Mouse (Mus musculus) liver, embryonic 15.5 days (tissue): ENCODE results near the gene Ascc1. TPM values are rescaled to one million over a fixed set of nuclear protein-coding genes. Genes with fewer than 3 reads are reported as not detected.
A peak's percentile ranks its signal among the peaks of the same experiment; 100 is the strongest.

Experiments
- ATAC-seq: fragments of 200-750 bp; cut with Nextera tagmentation; 2 replicates; pipeline ENCODE4 v1.8.0; 2017; ENCODE audit warnings: moderate number of reproducible peaks, mild to moderate bottlenecking, moderate library complexity; ENCODE audit not compliant: insufficient read depth
- H3K27ac ChIP-seq: fragments of 300-500 bp; sonication (generic); replicated peaks from 2 replicates; pipeline ENCODE4 v1.5.1; 2015; ENCODE audit warnings: mild to moderate bottlenecking, inconsistent platforms
- H3K27me3 ChIP-seq: fragments of 300-500 bp; sonication (generic); 2 replicates; pipeline ENCODE4 v1.6.1; 2015; ENCODE audit warnings: mild to moderate bottlenecking, inconsistent platforms
- H3K36me3 ChIP-seq: fragments of 300-500 bp; sonication (generic); replicated peaks from 2 replicates; pipeline ENCODE4 v1.6.1; 2015; ENCODE audit warnings: moderate library complexity, mild to moderate bottlenecking, inconsistent platforms
- H3K4me1 ChIP-seq: fragments of 300-500 bp; sonication (generic); replicated peaks from 2 replicates; pipeline ENCODE4 v1.6.1; 2015; ENCODE audit warnings: inconsistent platforms
- H3K4me2 ChIP-seq: fragments of 300-500 bp; sonication (generic); 2 replicates; pipeline ENCODE4 v1.6.1; 2015; ENCODE audit warnings: moderate library complexity, mild to moderate bottlenecking, inconsistent platforms
- H3K4me3 ChIP-seq: fragments of 300-500 bp; sonication (generic); replicated peaks from 2 replicates; pipeline ENCODE4 v1.5.1; 2015; ENCODE audit warnings: mild to moderate bottlenecking, inconsistent platforms
- H3K9ac ChIP-seq: fragments of 300-500 bp; sonication (generic); 2 replicates; pipeline ENCODE4 v1.6.1; 2015; ENCODE audit warnings: moderate library complexity, mild to moderate bottlenecking, inconsistent platforms
- H3K9me3 ChIP-seq: fragments of 300-500 bp; sonication (generic); replicated peaks from 2 replicates; pipeline ENCODE4 v1.6.1; 2016; ENCODE audit warnings: inconsistent platforms
- WGBS: fragments of 180-500 bp; shearing (Covaris S2); methylation state at CpG from one replicate; pipeline ENCODE4 v1.1.7; 2015; ENCODE audit warnings: mixed read lengths; ENCODE audit not compliant: insufficient replicate concordance; 5-methylcytosine and 5-hydroxymethylcytosine counted together
- polyA plus RNA-seq: library from polyadenylated mRNA; unstranded; fragments of >200 nt; fragmentation: Nextera tagmentation; extraction: Ambion mirVana; gene quantifications from 2 replicates; pipeline ENCODE4 v1.2.1, GENCODE M21; 2015

The Ascc1 gene
- polyA plus RNA-seq, 1 experiment from 2014 or later: 16.5 TPM

DNA sequence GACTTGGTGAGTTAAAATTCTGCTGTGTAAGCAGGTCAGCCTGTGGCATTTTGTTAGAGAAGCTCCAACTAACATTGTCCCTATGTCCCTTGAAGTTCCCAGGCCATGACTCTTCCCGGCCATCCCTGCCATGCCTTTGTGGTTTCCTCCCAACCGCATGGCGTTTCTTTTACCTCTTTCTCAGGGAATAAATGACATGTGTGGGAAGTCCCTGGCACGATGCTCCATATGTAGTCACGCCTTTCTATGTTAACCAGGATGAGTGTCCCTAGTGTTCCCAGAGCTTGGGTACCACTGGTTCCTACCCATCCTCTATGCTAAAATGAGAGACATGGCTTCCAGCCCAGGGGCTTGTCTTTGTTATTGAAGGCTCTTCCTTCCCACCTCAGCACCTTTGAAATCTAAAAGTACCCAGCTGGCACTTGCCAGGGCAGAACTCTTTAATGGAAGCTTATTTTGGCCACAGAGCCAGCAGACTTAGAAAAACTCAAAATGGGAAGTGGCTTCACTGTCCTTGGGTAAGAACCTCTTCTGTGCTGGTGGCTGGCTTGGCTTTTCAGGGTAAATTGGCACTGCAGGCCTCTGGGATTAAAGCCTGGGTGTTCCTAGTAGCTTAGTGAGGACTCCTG, 24.8 kb upstream of the Ascc1 start:
- H3K9me3 ChIP-seq: no peaks in the 10 kb centered on the region
- no peaks in the 10 kb centered on the region for H3K36me3 ChIP-seq
- WGBS: 61% methylated on average over 5 of the region's 5 CpGs
- no peaks in the 10 kb centered on the region for H3K27me3 ChIP-seq
- ATAC-seq: no peak
- H3K4me2 ChIP-seq: no peak overlapping the region
- H3K4me1 ChIP-seq: peaks cover 59% of the 10 kb centered on the region
- H3K4me3 ChIP-seq: no peak overlapping the region
- no peak overlapping the region for H3K9ac ChIP-seq
- H3K27ac ChIP-seq: 0 out of 2 replicates have a peak overlapping the region, but pooled peaks have one; percentile 38

DNA sequence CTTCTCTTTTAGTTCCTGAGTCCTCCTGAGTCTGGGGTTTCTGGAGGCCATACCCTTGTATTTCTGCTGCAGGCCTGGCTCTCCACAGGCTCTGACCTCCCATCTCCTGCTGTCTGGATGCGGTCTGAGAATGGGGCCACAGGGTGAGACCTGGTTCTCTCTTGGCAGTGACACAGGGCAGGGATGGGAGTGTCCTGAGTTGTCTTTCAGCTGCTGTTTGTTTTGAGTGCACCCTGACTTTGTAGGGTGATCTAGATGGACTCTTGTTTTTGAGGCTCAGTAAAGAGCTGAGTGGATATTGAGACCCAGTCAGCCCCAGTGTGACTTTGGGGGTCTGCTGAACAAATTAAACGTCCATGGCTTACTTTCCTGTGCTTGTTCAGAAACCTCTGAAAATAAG, 24.2 kb upstream of the Ascc1 start:
- 50% methylated on average over 2 of the region's 2 CpGs for WGBS
- Histone ChIP-seq H3K4me2 (no peak overlapping the region), H3K4me1 (peaks cover 53% of the 10 kb centered on the region), H3K9ac (no peak overlapping the region), H3K4me3 (no peak overlapping the region), H3K36me3 (no peaks in the 10 kb centered on the region), H3K27me3 (no peaks in the 10 kb centered on the region), H3K9me3 (no peaks in the 10 kb centered on the region), H3K27ac (0 out of 2 replicates have a peak overlapping the region, but pooled peaks have one; percentile 38)
- no peak for ATAC-seq

DNA sequence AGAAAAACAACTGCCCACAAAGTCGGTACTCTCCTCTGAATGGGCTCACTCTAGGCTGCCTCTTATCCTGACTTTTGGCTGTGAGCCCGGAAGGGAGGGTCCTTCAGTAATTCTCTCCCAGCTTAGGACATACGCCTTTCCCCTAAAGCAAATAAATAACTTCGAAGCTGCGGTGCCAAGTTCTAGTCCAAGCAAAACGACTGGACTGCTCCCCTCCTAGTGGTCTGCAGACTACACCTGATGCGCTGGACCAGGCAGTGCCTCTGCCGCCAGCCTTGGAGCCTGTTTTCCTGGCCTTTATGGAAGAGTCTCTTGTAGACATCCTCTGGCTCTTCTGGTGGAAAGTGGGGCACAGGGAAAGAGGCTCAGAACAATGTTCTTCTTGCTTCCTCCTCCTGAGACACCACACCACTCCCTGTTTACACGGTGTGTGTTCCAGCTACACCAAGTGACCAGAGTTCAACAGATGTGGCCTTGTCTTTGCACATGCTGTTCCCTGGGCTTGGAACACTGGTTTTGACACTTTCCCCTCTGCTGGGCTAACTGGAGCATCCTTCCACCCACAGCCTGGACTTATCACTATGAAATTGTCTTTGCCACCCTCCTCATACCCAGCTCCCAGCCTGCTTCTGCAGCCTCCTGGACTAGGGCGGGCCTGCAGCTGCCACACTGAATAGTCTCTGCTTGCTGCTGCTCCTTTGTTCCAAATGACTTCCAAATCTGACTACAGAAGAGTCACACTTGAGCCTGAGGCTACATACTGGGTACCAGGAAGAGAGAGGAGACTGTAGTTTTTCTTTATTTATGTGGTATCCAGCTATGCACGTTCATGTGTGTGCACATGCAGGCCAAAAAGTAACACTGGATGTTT, 23.5 kb upstream of the Ascc1 start:
- no peaks in the 10 kb centered on the region for H3K36me3 ChIP-seq
- H3K27ac ChIP-seq: 0 out of 2 replicates have a peak overlapping the region, but pooled peaks have one; percentile 33
- 52% methylated on average over 11 of the region's 11 CpGs for WGBS
- ATAC-seq: no peak
- no peak overlapping the region for H3K4me3 ChIP-seq
- no peak overlapping the region for H3K4me2 ChIP-seq
- no peak overlapping the region for H3K9ac ChIP-seq
- H3K27me3 ChIP-seq: no peaks in the 10 kb centered on the region
- peaks cover 46% of the 10 kb centered on the region for H3K4me1 ChIP-seq
- no peaks in the 10 kb centered on the region for H3K9me3 ChIP-seq

DNA sequence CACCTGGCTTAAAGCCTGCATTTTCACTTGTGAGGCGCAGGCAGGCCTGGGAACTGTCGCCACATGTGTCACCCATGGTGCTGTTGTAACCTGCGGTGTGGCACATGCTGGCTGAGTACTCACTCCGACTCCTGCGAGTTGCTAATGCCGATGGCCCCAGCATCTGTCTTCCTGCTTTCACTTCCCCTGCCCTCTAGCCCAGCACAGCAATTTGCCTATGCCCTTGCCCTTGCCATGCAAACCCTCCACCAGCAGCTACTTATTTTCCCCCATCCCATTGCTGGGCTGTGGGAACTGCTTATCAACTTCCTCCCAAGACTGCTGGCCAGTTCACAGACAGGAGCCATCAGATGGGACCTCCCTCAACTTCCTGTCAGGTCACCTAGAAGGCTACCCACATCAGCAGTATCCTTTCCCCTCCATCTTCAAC, 21.8 kb upstream of the Ascc1 start:
- H3K4me1 ChIP-seq: peaks cover 36% of the 10 kb centered on the region
- no peak overlapping the region for H3K9ac ChIP-seq
- H3K4me2 ChIP-seq: no peak overlapping the region; the same call in 1 of the 2 replicates
- WGBS: 25% methylated on average over 6 of the region's 6 CpGs
- no peaks in the 10 kb centered on the region for H3K27me3 ChIP-seq
- peak overlapping the region; percentile 48 for H3K27ac ChIP-seq
- H3K4me3 ChIP-seq: no peak overlapping the region
- peak; percentile 51 for ATAC-seq
- H3K9me3 ChIP-seq: no peaks in the 10 kb centered on the region
- peaks cover 4% of the 10 kb centered on the region; the same call in 1 of the 2 replicates for H3K36me3 ChIP-seq

DNA sequence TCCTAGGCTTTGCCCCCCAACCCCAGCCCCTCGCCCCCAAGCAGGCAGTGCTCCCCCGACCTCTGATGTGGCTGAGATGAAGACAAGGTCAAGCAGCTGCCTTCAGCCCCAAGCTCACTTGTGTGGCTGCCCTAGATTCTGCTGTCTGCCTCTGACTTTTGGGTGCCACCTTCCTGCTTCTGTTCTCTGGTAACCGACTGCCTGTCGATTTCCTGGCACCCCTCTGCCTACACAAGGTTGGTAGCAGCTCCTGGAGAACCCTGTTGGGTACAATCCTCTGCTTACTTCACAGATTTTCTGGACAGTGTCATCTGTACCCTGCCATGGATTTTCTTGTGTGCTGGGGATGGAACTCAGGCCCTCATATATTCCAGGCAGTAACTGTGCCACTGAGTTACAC, 21.3 kb upstream of the Ascc1 start:
- no peak overlapping the region for H3K4me2 ChIP-seq
- ATAC-seq: no peak
- peaks cover 36% of the 10 kb centered on the region for H3K4me1 ChIP-seq
- H3K4me3 ChIP-seq: no peak overlapping the region
- no peaks in the 10 kb centered on the region for H3K27me3 ChIP-seq
- H3K9ac ChIP-seq: no peak overlapping the region
- no peaks in the 10 kb centered on the region for H3K9me3 ChIP-seq
- 9% methylated on average over 4 of the region's 4 CpGs for WGBS
- peaks cover 9% of the 10 kb centered on the region for H3K36me3 ChIP-seq
- H3K27ac ChIP-seq: peak overlapping the region; percentile 20; the same call in 1 of the 2 replicates

DNA sequence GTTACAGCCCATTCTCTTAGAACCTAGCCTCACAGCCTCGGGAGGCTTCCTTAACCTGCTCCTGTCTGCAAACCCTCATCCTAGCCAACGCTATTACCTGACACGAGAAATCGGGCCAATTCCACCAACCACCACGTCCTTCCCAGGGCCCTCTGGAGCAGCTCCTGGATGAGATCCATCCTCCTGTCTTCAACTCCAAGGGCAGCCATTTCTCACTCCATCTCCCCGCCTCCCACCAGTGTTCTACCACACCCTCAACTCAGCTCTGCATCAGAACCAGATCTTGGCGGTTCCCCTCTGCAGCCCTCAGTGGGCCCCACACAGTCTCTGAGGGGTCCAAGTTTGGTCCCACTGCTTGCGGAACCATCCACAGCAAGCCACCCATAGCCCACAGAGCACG, 20.8 kb upstream of the Ascc1 start:
- Histone ChIP-seq H3K9ac (no peak overlapping the region), H3K4me3 (no peak overlapping the region), H3K9me3 (no peaks in the 10 kb centered on the region), H3K27me3 (no peaks in the 10 kb centered on the region), H3K36me3 (peaks cover 12% of the 10 kb centered on the region), H3K4me2 (no peak overlapping the region), H3K27ac (peak overlapping the region; percentile 20; the same call in 1 of the 2 replicates), H3K4me1 (peaks cover 36% of the 10 kb centered on the region)
- ATAC-seq: no peak
- WGBS: 69% methylated on average over 9 of the region's 9 CpGs

DNA sequence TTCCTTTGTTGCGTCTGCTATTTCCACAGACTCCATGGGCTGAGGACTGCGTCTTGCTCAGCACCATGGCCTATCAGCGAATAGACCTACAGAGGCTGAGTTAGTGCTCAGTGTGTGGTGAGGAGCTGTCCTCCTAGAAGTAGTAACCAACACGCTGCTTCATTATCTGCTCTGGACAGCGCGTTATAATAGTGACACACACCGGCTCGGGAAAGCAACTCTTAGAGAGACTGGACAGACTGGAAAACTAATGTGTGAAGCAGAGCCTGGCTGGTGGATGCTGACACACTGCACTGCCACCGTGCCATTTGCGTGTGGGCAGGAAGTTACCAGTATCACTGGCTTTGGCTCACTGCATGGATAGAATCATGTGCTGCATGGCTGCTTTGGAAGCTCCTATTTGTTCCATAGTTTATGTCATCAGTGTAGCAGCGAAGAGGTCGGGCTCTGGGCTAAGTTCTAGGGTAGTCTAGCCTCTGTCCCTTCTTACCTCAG, 20.2 kb upstream of the Ascc1 start:
- Histone ChIP-seq H3K4me3 (no peak overlapping the region), H3K27ac (no peak overlapping the region), H3K4me1 (peaks cover 36% of the 10 kb centered on the region), H3K27me3 (no peaks in the 10 kb centered on the region), H3K4me2 (no peak overlapping the region), H3K9me3 (no peaks in the 10 kb centered on the region), H3K36me3 (peaks cover 18% of the 10 kb centered on the region), H3K9ac (no peak overlapping the region)
- no peak for ATAC-seq
- WGBS: 53% methylated on average over 12 of the region's 12 CpGs

DNA sequence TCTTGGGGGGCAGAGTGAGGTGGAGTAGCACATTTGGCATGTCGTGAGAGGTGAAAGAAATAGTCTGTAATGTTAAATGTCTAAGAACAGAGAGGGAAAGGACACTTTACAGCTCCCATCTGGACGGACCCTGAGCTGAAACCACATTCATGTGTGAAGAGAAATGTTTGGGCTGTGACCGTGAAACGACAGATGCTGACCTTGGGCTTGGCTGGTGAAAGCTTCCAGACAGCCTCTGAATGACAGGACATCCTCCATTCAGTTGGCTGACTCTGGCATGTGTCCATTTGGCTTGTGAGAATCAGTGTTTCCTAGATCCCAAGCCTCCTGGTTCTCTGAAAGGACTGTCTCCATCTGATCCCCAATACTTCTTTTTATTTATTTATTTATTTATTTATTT, 14.6 kb upstream of the Ascc1 start:
- WGBS: 82% methylated on average over 4 of the region's 4 CpGs
- Histone ChIP-seq H3K4me1 (no peaks in the 10 kb centered on the region), H3K9ac (no peak overlapping the region), H3K9me3 (no peaks in the 10 kb centered on the region), H3K36me3 (peaks cover 59% of the 10 kb centered on the region), H3K27me3 (no peaks in the 10 kb centered on the region), H3K4me3 (no peak overlapping the region), H3K4me2 (no peak overlapping the region), H3K27ac (no peak overlapping the region)
- no peak for ATAC-seq

DNA sequence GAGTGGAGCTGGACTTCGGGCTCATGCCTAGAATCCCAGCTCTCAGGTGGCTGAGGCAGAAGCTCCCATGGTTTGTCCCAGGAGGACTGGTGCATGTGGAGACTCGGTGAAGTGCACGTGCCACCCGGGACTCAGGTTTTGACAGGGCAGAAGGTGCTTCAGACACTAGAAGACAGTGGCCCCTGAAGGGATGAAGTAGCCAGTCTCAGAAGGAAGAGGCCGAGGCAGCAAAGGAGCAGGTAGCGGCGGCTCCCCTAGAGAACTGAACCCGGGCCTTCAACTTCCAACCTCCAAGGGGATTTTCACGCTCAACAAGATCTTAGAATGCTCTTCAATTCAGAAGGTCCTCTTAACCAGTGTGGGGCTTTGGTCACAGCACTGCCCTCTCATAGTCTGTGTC, 12.2 kb upstream of the Ascc1 start:
- H3K9ac ChIP-seq: no peak overlapping the region
- no peaks in the 10 kb centered on the region for H3K27me3 ChIP-seq
- no peaks in the 10 kb centered on the region for H3K9me3 ChIP-seq
- ATAC-seq: no peak
- H3K36me3 ChIP-seq: peaks cover 74% of the 10 kb centered on the region
- no peak overlapping the region for H3K4me3 ChIP-seq
- no peak overlapping the region for H3K27ac ChIP-seq
- no peak overlapping the region for H3K4me2 ChIP-seq
- H3K4me1 ChIP-seq: no peaks in the 10 kb centered on the region
- WGBS: 87% methylated on average over 9 of the region's 9 CpGs

DNA sequence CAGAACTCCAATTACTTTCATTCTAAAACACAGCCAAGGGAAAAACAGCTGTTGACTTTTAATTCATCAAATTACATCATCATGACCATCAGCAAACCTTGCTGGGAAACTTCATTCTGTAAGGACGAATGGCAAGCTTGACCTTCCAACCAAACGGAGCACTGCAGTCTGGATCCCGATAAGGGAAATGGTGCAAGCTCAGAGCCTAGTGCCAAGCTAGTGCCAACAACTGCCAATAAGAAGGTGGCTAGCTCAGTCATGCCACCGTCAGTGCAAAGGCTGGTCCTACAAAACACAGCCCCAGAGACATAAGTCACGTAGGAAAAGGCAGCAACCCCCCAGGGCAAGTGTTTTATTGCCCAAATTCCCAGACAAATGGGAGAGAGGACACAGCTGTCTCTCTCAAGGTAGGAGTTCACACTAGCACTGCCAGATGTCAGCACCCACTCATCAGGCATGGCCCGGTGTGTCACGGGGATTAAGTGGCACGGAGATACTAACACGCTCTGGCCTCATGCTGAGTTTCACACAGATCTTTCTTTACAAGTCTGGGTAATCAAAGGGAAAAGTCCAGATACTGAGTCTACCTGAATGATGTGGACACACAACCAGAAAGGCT, 11.2 kb upstream of the Ascc1 start:
- H3K4me1 ChIP-seq: no peaks in the 10 kb centered on the region
- H3K36me3 ChIP-seq: peaks cover 78% of the 10 kb centered on the region
- H3K4me3 ChIP-seq: no peak overlapping the region
- ATAC-seq: no peak
- 81% methylated on average over 9 of the region's 9 CpGs for WGBS
- no peak overlapping the region for H3K27ac ChIP-seq
- H3K9me3 ChIP-seq: no peaks in the 10 kb centered on the region
- H3K27me3 ChIP-seq: no peaks in the 10 kb centered on the region
- H3K4me2 ChIP-seq: no peak overlapping the region
- no peak overlapping the region for H3K9ac ChIP-seq

DNA sequence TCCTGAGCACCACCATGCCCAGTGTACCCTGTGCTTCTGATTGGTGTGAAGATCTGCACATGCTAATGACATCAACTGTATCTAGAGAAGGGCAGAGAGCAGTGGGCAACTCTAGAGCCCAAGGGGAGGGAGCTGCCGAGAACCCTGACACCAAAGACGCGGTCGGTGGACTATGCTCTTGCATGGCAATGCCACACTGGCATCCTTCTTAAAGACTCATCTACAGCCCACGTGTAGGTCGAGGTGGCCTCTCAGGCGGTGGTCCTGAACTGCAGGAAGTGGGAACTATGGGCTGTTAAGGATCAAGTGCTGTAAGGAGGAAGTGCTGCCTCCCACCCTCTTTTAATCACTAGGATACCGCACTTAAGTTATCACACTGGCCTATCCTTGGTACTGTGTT, 10.6 kb upstream of the Ascc1 start:
- WGBS: 70% methylated on average over 8 of the region's 8 CpGs
- H3K9ac ChIP-seq: no peak overlapping the region
- no peak overlapping the region for H3K4me3 ChIP-seq
- H3K4me2 ChIP-seq: no peak overlapping the region
- no peak overlapping the region for H3K27ac ChIP-seq
- no peaks in the 10 kb centered on the region for H3K27me3 ChIP-seq
- no peaks in the 10 kb centered on the region for H3K4me1 ChIP-seq
- peaks cover 76% of the 10 kb centered on the region for H3K36me3 ChIP-seq
- no peak for ATAC-seq
- no peaks in the 10 kb centered on the region for H3K9me3 ChIP-seq
